Mouse (Mus musculus): ENCODE results near the gene Vps54.
A peak's percentile ranks its signal among the peaks of the same experiment; 100 is the strongest.
"Not testable (repeated sequence)": the region's sequence is repeated elsewhere in the genome, so short reads cannot be mapped to it uniquely, and the experiment has no call there.

Gene Vps54

DNA sequence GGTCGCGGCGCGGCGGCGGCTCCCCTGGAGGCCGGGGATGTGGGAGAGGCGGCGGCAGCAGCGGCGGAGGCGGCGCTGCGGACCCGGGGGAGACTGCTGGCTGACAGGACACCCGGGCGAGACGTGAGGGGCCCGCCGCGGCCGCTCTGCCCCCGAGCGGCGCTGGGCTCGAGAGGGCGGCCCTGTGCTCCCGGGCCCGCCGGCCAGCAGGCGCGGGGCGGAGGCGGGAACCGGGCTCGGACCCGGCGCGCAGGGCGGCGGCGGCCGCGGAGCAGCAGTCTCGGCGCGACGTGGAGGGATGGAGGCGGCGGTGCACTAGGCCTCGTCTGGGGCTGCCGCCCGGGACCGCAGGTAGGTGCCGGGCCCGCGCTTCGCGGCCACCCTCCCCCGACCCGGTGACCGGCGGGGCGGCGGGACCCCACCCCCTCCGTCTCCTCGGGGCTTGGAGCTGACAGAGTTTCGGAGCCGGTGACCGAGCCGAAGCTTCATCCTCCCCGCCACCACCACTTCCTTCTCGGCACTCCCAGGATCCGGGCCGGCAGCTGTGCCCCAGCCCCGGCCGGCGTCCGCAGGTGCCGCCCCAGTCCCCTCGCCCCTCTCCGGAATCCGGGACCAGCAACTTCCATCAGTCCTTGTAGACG, at the start of gene Vps54:
Vps54 (plus strand) TSS at position 261 of the 641 bp plus-strand sequence.
- DNase-seq (ENCODE audit: low spot score) = peak; percentile 27

DNA sequence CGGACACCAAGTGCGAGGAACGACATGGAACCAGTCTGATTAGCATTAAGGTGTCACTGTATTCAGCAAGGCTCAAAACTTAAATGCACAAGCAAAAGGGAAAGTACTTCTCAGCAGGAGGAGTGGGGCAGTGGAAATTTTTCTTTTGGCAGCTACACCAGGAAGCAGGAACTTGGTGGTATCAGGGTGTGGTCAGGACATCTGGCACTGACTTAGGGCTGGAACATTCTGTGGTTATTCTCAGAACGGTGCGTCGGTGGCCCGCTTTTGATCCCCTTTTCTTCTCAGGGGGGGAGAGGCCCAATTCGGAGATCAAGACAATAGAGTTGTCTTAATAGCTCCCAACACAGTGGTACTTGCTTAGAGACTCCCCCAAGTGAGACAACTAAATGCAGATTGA, 47.3 kb upstream of the Vps54 start:
- not testable (repeated sequence) for DNase-seq (ENCODE audit: low spot score)

DNA sequence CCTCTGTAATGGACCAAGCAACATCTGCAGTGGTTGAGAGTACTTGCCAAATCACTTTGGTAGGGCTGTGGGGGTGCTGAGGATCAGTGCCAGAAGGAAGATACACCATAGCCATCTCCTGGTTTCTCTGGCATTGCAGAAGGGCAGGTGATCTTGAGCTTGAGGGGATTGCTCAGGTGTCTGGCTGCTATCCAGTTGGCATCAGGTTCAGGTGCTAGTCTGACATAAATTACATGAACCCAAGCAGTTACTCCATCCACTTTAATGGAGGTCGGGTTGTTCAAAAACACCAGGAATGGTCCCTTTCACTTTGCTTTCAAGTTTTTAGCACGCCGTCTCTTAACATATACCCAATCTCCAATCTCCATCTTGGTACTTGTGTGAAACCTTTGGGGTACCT, 44.2 kb upstream of the Vps54 start:
- DNase-seq (ENCODE audit: low spot score) = no peak

DNA sequence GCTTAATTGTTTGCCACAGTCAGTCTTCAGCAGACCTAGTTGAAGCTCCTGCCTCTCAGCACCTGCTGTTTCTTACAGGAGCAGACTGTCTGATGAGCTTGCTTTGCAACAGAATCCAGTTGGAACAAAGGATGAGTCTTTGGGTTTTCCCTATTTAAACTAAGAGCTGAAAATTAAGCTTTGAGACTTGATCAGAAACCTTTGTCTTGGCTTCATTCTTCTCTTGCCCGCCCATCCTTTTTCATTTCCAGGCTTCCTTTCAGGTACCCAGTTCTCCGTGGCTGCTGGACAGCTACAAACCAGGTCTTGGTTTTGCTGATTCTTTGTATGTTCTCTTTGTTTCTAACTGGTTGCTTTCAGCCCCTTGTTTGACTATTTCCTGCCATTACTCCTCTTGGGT, 30.0 kb upstream of the Vps54 start:
- DNase-seq (ENCODE audit: low spot score) = no peak

DNA sequence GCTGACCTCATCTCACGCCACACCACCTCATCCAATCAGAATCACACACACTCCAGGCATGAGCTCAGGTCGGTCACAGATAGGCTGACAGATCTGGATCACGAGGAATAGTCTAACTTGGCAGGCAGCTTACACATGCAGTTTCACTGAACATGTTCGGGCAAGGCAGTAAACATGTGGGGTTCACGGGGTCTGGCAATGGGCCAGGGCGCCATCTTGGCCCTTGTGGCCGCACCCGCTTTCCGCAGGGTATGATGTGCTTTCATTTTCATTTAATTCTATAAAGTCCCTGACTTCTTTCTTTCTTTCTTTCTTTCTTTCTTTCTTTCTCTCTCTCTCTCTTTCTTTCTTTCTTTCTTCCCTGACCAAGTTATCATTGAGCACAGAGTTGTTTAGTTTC, 29.4 kb upstream of the Vps54 start:
- not testable (repeated sequence) for DNase-seq (ENCODE audit: low spot score)

DNA sequence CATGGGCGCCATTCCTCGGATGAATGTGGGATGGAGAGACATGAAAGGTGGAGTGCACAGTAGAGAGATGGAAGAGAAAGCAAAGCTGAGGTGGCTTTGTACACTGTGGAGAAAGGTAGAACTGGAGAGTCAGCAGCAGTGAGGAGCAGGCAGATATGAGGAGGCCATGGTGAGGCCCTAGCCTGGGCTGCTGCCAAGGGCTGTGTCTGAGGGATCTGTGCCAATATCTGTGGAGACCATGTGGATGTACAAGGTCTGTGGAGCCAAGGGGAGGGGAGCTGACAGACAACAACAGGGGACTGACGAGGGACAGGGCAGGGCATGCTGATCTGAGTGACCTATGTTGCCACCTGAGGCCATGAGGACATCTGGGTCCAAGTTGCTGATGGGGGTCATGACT, 21.7 kb upstream of the Vps54 start:
- DNase-seq (ENCODE audit: low spot score) = no peak

DNA sequence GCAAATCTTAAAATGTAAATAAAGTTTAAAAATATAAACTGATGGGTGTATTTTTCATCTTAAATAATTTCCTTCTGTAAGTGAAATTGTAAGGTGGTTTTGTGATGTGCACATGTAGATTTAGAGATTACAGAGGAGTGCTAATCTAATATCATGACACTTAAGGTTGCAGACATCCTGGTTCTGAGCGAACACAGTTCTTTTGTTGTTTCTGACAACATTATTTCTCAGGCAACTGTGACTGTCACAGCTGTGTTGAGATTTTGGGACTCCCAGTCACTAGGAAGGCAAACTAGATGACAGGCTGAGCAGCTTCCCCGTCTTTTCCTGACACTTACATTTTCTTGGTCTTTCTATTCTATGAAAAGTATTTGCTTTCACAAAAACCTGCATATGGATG, 19.8 kb upstream of the Vps54 start:
- no peak for DNase-seq (ENCODE audit: low spot score)

DNA sequence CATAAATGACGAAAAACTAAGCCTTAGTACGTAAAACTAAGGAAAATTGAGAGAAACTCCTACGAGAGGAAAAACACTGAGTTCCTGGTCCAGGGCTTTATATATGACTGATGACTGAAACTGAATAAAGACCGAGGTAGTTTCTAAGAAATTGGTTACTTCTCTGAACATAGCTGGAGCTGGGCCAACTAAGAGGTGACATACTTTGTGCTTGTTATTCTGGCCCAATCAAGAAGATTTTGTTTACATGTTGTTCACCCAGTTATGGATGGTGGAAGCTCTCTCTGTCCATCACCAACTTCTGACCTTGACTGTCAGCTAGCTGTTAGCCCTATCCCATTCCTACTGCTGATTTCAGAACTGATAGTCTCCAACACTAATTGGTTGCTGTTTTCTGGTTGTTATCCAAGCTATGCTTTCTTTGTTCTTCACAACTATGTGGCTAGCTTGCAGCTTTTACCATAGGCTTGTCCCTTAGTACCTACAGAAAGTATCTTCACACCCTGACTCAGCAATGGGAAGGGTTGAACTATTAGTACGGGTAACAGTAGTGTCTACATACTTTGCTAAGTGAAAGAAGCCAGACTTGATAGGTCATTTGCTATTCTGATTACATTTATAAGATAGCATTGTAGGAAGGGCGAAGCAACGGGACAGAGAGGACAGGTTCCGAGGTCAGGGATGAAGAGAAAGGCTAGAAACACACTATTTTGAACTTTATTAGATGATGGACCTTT, 19.1 kb upstream of the Vps54 start:
- DNase-seq (ENCODE audit: low spot score) = no peak

DNA sequence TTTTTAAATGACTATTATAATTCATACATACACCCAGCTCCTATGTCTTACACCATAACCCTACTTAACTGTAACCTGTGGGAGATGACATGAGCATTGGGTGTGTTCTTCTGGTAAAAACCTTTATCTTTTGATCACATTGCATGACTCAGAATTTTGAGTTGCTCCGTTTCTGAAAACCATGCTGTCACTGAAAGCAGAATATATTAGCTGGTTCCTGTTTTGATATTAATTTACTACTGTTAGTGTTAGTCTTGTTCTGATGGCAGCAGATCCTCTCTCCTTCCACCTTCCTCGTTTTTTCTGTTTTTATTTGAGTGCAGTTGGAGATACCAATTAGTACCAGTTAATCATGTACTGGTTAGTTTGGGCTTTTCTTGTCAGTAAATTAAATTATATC, 18.3 kb upstream of the Vps54 start:
- DNase-seq (ENCODE audit: low spot score) = peak; percentile 63

DNA sequence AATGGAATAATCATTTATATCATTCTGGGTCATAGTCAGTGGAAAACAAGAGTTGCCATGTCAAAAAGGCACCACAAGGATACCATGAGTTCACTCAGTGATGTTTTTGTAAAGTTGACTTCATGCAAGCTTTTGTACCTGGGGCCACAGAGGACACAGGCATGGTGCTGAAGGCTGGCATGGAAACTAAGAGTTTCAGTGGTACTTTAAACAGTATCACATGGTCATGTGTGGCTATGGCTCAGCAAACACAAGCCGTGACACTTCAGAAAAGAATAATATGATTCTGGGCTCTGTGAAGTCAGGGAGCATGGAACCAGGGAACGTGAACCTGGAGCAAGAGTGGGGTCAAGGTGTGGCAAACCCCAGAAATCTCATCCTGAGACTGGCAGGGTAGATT, 17.7 kb upstream of the Vps54 start:
- no peak for DNase-seq (ENCODE audit: low spot score)

DNA sequence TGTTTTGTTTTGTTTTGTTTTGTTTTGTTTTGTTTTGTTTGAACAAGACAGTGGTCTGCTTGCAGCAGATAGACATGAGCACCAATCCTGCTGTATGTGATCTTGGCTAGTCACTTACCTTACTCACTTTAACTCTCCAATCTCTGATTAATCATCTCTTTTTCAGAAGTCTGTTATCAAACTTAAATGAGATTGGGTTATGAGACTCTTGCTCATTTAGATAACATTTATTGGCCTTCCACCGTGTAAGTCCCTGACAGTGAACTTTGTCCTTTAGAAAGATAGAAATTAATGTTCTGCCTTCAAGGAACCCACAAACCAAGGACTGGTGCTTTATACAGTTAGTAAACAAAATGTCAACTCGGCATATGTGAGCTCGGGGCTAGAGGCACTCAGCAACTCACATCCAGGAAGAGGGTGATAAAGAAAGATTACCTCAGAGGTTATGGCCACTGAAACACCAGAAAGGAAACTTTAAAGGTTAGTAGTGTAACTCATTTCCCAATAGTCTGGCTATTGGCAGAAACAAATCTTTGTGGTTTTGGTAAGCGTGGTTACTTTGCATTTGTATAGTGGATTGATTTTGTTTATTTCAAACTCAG, 16.4 kb upstream of the Vps54 start:
- no peak for DNase-seq (ENCODE audit: low spot score)

DNA sequence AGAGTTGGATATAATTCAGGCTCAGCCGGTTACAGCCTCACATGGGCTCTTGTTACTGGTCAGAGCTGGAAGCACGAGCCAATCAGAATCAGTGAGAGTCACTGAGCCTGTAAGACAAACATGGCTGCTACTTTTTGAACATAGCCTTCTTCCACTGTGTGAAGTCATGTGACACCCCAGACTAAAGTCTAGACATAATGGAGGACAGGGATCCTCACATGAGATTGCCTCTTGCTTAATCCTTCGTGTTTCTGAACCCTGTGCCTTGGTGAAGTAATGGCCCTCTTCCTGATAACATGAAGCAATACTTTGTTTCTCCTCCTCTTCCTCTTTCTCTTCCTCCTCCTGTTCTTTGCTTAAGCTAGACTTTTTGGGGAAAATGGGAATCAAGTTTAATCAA, 15.5 kb upstream of the Vps54 start:
- no peak for DNase-seq (ENCODE audit: low spot score)

DNA sequence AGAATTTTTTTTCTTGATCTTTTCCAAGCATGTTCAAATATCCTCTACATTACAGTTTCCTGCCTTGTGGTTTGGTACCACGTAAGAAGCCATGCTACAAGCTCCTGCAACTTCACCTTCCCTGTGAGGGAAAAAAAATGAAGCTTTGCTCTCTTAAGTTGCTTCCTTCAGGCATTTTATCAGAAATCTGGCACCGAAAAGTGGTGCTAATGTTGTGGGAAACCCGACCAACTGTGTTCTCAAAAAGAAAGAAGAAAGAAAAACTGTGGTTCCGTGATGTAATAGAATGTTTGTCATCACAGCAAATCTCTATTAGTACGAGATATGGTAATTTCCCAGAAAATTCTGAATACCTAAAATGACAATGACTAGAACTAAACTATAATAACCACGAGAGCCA, 15.0 kb upstream of the Vps54 start:
- no peak for DNase-seq (ENCODE audit: low spot score)

DNA sequence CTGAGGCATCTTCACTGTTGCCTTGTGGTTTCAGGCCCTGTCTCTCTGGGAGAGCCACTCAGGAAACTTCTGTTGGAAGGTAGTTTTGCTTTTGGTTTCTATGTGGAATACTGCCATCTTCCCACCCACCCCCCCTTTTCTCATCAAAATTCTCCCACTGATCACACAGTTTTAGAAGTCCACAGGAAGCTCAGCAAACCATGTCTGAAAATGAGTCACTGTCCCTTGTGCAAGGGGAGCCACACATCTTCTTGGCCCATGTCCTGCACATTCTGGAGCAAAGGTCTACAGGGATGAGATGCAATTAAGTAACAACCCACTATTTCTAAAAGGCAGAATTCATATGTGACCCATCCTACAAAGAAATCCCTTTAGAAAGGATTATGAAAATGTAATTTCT, 14.6 kb upstream of the Vps54 start:
- DNase-seq (ENCODE audit: low spot score) = no peak

DNA sequence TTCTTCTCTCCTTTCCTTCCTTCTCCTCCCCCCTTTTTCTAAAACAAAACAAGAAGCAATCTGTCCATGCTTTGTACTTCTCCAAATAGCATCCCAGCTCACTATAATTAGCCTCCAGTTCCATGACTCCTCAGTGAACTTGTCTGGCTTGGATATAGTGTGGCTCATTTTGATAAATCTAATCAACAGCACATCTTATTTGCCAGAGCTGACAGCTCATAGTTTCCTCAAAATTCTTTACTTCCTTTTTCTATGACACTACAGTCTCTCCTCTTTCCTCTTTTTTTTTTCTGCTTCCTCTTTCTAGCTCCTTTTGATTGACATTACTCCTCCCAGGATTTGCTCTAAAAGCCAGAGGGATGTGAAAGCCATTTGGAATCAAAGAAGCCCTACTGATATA, 14.1 kb upstream of the Vps54 start:
- DNase-seq (ENCODE audit: low spot score) = no peak

DNA sequence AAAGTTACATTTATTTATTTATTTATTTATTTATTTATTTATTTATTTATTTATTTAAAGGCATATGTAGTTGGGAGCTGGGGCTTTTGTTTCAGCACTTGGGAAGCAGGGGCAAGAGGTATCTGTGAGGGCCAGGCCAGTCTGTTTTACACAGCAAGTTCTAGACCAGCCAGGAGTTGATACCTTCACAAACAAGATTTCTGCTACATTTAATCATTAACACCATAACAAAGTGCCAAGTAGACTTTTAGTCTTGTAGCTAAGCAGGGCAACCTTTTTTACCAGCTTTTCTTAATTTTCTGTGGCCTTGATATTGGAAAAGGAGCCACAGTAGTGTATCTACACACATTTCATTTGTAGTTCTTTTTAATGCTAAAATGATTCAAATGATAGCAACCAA, 3.7 kb upstream of the Vps54 start:
- DNase-seq (ENCODE audit: low spot score) = no peak

DNA sequence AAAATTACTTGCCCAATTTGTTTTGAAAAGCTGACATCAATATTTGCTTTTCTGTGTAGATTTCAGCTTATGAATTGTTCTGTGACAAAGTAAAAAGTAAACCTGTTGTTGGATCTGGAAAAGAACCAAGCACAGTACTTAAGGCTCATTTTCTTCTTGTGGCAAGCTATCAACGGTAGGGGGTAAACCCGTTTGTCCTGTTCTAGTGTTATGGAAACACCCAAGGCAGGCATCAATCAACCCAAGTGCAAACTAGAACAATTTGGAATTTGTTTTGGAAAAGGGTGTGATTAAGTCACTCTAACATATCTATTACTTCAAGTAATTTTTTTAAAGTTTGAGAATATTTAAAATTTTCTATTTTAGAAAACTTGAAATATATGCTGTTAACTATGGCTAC, 3.3 kb upstream of the Vps54 start:
- DNase-seq (ENCODE audit: low spot score) = no peak

DNA sequence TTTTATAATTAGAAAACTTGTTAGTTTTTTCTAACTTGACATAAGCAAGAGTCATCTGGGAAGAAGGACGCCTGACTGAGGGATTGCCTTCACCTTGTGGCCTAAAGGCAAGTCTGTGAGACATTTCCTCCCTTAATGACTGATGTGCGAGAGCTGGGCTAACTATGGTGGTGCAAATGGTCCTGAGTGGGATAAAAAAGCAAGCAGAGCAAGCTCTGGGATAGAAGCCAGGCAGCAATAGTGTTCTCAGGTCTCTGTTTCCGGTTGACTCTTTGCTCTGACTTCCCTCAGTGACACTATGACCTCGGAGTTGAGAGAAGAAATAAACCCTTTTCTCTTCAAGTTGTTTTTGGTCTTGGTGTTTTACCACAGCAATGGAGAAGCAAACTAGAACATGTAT, 2.1 kb upstream of the Vps54 start:
- no peak for DNase-seq (ENCODE audit: low spot score)

DNA sequence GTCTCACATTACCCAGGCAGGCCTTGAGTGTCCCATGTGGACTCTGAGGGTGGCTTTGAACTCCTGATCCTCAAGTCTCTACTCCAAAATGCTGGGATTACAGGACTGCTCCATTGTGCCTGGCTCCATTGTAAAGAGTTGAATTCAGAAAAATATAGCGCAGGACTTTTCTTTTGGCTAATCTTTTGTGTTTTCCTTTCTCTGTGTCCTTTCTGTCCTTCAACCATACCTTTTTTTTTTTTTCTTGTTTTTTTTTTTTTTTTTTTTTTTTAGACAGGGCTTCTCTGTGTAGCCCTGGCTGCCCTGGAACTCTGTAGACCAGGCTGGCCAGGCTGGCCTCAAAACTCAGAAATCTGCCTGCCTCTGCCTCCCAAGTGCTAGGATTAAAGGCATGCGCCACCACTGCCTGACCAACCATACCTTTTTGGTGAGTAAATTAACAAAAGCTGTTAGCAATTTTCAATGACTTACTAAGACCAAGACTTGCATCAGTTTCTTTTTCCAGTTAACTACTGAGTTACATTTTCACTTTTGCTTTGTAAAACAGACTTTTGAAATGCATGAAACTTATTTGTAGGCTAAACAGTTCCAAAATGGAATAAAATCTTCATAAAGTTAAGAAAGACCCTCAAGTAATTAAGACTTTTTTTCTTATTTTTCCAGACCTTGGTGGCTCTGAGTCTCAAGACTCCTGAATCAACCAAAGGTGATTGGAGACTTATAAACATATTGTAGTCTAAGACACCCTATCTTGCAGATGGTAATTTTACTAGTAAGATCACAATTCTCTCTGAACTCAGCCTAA, 1.4 kb upstream of the Vps54 start:
- no peak for DNase-seq (ENCODE audit: low spot score)

DNA sequence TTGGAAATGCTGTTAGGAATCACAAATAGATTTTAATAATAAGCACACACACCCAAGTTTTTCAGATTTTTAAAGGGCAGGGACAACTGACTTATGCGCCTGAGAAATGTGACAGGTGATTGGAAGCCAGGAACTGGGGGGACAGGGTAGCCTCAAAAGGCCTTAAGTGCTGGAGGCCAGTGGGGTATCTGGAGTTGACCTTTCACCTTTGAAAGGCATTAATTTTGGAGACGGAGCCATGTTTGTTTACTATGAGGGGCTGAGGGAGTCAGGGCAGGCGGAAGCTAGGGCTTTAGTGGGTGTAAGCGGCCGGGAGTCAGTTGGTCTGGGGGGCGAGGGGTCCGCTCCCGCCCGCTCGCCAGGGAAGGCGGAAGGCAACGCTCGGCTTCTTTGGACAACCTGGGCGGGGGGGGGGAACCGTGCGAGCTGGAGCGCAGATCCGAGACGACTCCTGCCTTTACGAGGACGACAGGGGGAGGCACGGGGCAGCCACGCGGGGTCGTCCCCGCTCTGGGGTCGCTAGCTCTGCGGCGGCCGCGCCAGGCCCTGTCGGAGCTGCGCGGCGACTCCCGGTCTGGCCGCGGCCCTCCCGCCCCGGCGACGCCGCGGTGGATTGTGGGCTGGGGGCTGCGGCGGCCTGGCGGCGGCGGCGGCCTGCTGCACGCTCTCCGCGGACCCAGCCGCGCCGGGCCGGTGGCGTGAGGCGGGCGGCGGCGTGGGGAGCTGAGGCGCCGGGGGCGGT, 631 bp upstream of the Vps54 start:
- DNase-seq (ENCODE audit: low spot score) = peak; percentile 26

DNA sequence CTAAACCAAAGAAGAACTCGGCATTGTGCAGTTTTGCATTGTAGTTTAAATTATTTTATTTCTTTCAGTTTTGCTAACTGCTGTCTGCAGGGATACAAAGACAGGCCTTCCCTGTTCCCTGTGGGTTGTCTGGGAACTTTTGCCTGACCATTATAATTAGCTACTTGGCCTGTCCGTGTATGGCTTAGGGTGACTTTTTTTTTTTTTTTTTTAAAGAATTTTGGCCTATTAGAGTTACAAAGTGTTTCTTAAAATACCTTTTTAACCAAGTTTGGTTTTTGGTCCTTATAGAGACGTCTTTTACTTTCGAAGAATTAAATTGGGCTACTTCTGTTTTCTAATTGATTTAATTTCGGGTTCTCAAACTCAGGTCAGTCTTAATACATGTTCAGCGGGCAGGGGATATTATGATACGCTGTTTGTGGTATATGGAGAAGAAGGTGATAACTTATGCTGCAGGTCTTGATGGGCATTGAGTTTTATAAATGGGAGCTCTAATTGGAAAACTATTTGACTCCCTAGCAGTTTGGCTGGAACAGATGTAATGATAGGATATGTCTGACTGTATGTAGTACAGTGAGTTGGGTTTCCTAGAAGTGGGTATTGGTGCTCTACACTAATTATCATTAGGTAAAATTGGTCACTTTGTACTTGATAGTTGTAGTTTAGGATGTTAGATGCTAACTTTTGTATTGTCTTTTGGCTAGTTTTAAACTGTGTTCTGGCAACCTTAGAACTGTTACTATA, 855 bp downstream of the Vps54 start:
- peak; percentile 64 for DNase-seq (ENCODE audit: low spot score)
